ENCODE assay signal across 11 mouse cellular contexts in genomic region chr1:91757292-91757691, GRCm38 (mm10). TPM values are rescaled to one million over a fixed set of nuclear protein-coding genes. Genes with fewer than 3 reads are reported as not detected.
DNase-seq lines count a peak whose midpoint lies in the region; ATAC-seq and TF ChIP-seq lines count a peak whose summit lies in the region.
"Had no signal": no experiment of that assay in that cellular context is flagged by ENCODE, and none has a peak within 500 bp of the region (broad histone marks: within the 10 kb centered on the region; RNA-seq: fewer than 3 reads in every experiment).

No protein-coding gene starts in this region.

- H3K4me1 ChIP-seq in heart, embryonic 10.5 days = peaks cover 31% of the 10 kb centered on the region
- H3K4me1 ChIP-seq in lung, embryonic 16.5 days (replicated peaks; ENCODE audit: control insufficient read depth, insufficient read depth, low read length) = peaks cover 30% of the 10 kb centered on the region
- no peaks in the 10 kb centered on the region for H3K4me1 ChIP-seq in embryonic fibroblast, embryonic 13.5 days (ENCODE audit: control insufficient read depth, insufficient read depth, low read length)

- TF ChIP-seq POLR2A in embryonic fibroblast, embryonic 13.5 days (IDR thresholded peaks at IDR 0.05; ENCODE audit: low read depth, low read length) = no peak

- H3K36me3 ChIP-seq in heart, embryonic 10.5 days = no peaks in the 10 kb centered on the region
- H3K36me3 ChIP-seq in lung, embryonic 16.5 days (ENCODE audit: control insufficient read depth, insufficient read depth, low read length) = no peaks in the 10 kb centered on the region
- H3K36me3 ChIP-seq in macrophage (ENCODE audit: inconsistent target) = no peaks in the 10 kb centered on the region

- H3K4me2 ChIP-seq in lung, embryonic 16.5 days (ENCODE audit: low read depth, low read length) = peak overlapping the region; percentile 59

- 0 out of 2 replicates have a peak overlapping the region, but pooled peaks have one; percentile 3 for H3K27ac ChIP-seq in heart, embryonic 10.5 days
- peak overlapping the region; percentile 46 for H3K27ac ChIP-seq in lung, embryonic 16.5 days (ENCODE audit: low read length)
- H3K27ac ChIP-seq in embryonic fibroblast, embryonic 13.5 days (ENCODE audit: insufficient read depth, low read length) = no peak overlapping the region
- no peak overlapping the region for H3K27ac ChIP-seq in macrophage

- 0 out of 2 replicates have a peak overlapping the region, but pooled peaks have one; percentile 6 for H3K4me3 ChIP-seq in heart, embryonic 10.5 days
- H3K4me3 ChIP-seq in lung, embryonic 16.5 days (ENCODE audit: low read length) = peak overlapping the region; percentile 30
- H3K4me3 ChIP-seq in embryonic fibroblast, embryonic 13.5 days (ENCODE audit: insufficient read depth, low read length) = peak overlapping the region; percentile 46
- H3K4me3 ChIP-seq in macrophage (ENCODE audit: inconsistent target) = peak overlapping the region; percentile 5; the same call in 1 of the 2 replicates

- no peaks in the 10 kb centered on the region for H3K79me2 ChIP-seq in macrophage (ENCODE audit: inconsistent target)

- intact Hi-C loops in heart, postnatal 14 days (cut with DNase I) = loop anchor here (10.0 kb wide), 1 partner anchor 152 kb away; no protein-coding TSS in a partner anchor

- no peak for DNase-seq in heart, embryonic 10.5 days (ENCODE audit: low spot score)
- no peak for DNase-seq in heart, postnatal 14 days
- DNase-seq in lung, postnatal 14 days = no peak
- no peak for DNase-seq in adrenal gland, postnatal 36 days
- no peak for DNase-seq in thymus, postnatal 25 days
- DNase-seq: B cell, adult 2 months; cerebellum, adult 2 months; forebrain, postnatal 0 days had no signal

- no peaks in the 10 kb centered on the region for H3K9me3 ChIP-seq in heart, embryonic 10.5 days
- no peaks in the 10 kb centered on the region for H3K9me3 ChIP-seq in lung, embryonic 16.5 days (ENCODE audit: control insufficient read depth, low read length)

- H3K9ac ChIP-seq in lung, embryonic 16.5 days (ENCODE audit: low read length) = peak overlapping the region; percentile 64
- H3K9ac ChIP-seq: forebrain, postnatal 0 days had no signal

- TF ChIP-seq CTCF in embryonic fibroblast, embryonic 13.5 days (IDR thresholded peaks at IDR 0.05; ENCODE audit: borderline replicate concordance, insufficient read depth, low read length) = no peak

- 54% methylated on average over 16 of the region's 16 CpGs for WGBS in heart, embryonic 10.5 days
- 19% methylated on average over 16 of the region's 16 CpGs for WGBS in lung, embryonic 16.5 days
- WGBS in macrophage (ENCODE audit: missing documents) = 54% methylated on average over 16 of the region's 16 CpGs

- ATAC-seq in lung, embryonic 16.5 days (ENCODE audit: low read depth) = no peak
- ATAC-seq: forebrain, postnatal 0 days had no signal

- H3K27me3 ChIP-seq in heart, embryonic 10.5 days (ENCODE audit: insufficient read depth, poor library complexity, severe bottlenecking) = no peaks in the 10 kb centered on the region
- H3K27me3 ChIP-seq in lung, embryonic 16.5 days (ENCODE audit: control insufficient read depth, insufficient read depth, low read depth, low read length) = no peaks in the 10 kb centered on the region; the same call in 1 of the 2 replicates

RNA-seq across cellular contexts. Expression of gene Twist2, which starts 44.0 kb away (rescaled TPM):
- polyA plus RNA-seq in heart, embryonic 10.5 days (2016; fragmentation: Nextera tagmentation; extraction: Ambion mirVana) = 5.8 and 17.9 TPM in 2 replicates
- 1 to 10 TPM; 2.5 to 4.4 TPM for total RNA-seq in heart, postnatal 14 days (2021)
- 6.8 and 7.2 TPM in 2 replicates for polyA plus RNA-seq in lung, embryonic 16.5 days (2015; fragmentation: Nextera tagmentation; extraction: Ambion mirVana)
- polyA plus RNA-seq in embryonic fibroblast, embryonic 13.5 days (2011; ENCODE audit: insufficient read length, low read depth, missing spikeins) = 57.2 and 67.7 TPM in 2 replicates
- 1 to 10 TPM in 1 of 26 experiments, under 1 TPM in 1, not detected in 24; 0.25 to 4.2 TPM for total RNA-seq in macrophage (2018; cell fraction: chromatin; rRNA removed)
- total RNA-seq in macrophage (2018; cell fraction: cytosol; rRNA removed) = not detected
- total RNA-seq in macrophage (2018; cell fraction: nucleus; rRNA removed) = not detected
- not detected in 3 replicates for polyA plus RNA-seq in macrophage (2018)
- 1 to 10 TPM; 2.5 to 4.0 TPM for total RNA-seq in adrenal gland, postnatal 36 days (2021)

Comparison
In these comparisons a context has a peak if more than half of its experiments do, and no peak if none do; other contexts are left out.
1. H3K27ac ChIP-seq: peak in heart, embryonic 10.5 days (single experiment) and lung, embryonic 16.5 days (single experiment); none in embryonic fibroblast, embryonic 13.5 days (single experiment) and macrophage (single experiment).
2. Peak in every context shown above with its lines, with median percentiles within 50 percentile points of each other: H3K4me3 ChIP-seq.